Mouse (Mus musculus) embryo, embryonic 10.5 days (tissue): ENCODE data around the gene Sptssa.

ENCODE experiments used
- DNase-seq: peaks from one replicate; pipeline ENCODE4 v3.0.0-alpha.2; 2015; ENCODE audit warnings: low spot score

Gene Sptssa

DNA sequence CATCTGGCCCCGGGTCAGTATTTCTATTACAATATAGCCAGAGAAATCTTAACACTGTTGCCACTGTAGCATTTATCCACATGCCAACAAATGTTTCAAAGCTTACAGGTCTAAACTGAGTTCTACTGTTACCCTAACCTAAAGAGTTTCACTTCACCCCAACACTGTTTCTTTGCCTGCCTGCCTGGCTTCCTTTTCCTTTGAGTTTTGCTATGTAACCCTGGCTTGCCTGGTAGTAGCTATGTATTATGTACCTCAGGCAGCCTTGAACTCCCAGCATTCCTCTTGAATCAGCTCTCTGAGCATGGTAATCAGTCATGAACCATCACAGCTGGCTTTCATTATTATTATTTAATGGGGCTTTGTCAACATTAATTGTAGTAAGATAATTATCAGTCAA, 1.6 kb downstream of the Sptssa start:
- DNase-seq = peak; percentile 31

DNA sequence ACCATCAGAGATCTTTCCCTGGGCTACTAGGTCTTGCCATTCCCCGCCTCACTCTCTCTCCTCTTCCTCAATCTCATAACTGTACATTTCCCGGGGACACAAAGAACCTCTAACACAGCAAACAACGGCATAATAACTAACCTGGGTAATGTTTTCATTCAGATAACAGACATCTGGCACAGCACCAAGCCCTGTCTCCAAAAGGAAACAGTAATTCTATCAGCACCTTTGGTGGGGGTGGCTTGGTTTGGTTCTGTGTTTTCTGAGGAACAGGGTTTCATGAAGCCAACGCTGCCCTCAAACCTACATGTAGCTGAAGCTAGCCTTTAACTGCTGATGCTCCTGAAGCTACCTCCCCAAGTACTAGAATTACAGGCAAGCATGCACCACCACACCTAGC, 2.2 kb downstream of the Sptssa start:
- no peak for DNase-seq

DNA sequence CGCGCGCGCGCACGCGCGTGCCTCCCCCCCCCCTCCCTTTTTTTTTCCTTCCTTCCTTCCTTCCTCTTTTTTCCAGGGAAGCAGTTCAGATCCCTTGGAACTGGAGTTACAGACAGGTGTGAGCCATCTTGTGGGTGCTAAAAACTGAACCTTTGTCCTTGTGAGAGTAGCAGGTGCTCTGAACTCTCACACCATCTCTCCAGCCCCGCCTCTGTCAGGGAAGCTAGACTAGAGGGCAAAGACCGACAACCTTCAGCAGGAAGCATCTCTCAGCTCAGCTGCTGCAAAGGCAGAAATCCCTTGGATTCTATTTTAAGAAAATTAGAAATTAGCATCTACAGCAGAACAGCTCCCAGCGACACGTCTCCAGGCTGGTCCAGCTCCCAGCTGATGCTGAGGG, 4.0 kb downstream of the Sptssa start:
- DNase-seq = no peak

DNA sequence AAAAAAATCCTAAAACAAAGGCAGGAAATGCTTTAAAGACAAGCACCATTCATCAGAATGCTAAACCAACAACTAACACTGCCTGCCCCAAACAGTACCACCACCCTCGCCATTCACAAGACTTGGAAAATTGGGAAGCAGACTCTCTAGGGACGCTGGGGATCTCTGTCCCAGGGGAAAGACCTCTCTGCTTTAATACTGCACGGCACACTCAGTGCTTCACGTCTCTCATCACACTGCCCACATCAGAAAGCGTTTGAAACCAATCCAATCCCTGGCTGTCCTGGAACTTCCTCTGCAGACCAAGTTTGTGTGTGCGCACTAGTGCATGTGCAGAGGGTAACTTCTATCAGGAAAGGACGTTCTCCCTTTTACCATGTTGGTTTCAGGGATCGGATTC, 4.6 kb downstream of the Sptssa start:
- DNase-seq = no peak

DNA sequence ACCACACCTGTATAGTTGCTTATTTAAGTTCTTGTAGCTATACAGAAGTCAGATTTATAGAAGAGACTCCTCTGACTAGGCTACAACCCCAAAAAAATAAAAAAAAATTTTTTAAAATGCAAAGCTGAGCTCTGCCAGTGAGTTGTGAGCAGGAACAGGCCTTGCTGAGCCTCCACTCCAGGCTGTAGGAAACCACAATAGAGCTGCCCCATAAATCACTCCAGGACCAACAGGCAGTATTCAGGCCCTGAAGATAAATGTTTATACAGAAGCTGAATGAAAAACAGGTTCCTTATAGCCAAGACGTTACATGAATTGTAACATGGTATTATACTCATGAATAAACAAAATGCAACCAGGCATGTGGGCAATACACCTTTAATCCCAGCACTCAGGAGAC, 5.2 kb downstream of the Sptssa start:
- peak; percentile 60 for DNase-seq

DNA sequence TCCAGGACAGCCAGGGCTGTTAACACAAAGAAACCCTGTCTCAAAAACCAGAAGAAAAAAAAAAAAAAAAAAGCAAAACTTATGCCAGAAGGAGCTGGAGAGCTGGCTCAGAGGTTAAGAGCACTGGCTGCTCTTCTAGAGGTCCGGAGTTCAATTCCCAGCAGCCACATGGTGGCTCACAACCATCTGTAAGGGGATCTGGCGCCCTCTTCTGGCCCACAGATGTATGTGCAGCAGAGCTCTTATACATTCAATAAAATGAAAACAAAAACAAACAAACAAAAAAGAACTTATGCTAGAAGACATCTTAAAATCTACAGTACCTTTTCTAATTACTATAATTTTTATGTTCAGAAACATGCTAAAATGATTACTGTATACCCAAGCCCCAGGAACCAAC, 11.4 kb downstream of the Sptssa start:
- no peak for DNase-seq

DNA sequence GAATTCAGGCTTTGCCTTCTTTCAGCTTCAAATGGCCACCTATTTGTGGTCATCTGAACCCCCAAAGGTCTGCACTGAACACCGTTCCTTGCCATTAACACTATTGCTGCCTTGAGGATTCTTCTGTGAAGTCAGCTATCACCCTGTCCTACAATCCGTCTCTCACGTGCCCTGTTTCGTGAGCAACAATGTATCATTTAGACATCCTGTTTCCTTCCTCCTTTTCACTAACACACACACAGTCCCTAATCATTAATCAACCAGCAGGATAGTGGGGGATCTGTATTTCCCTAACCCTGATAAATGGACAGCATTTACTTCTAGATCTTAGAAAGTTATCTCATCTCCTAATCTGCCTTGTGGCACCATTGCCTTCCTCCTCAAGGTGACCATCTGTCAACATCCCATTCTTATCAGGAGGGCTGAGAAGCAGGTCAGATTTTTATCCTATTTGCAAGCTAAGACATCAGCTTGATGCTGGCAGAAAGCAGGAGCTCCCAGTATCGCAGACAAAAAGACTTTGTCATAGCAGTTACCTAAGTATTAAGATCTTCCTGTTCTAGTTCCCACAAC, 13.0 kb downstream of the Sptssa start:
- no peak for DNase-seq

DNA sequence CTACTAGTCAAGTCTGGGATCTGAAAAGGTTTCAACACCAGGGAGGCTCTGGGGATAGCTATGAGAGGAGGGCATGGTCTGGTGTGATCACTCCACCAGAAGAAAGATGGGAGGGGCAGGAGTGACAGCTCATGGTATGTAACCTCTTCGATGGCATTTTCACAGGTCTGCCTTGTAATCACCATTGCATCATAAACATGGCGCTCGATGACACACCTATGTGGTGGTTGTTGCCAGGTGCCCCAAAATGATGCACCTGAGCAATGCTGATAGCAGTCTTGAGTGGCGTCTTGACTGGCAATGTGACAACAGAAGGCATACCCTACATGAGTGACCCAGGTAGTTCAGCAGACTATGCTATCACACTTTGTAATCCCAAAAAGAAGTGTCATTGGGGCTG, 15.0 kb downstream of the Sptssa start:
- no peak for DNase-seq

DNA sequence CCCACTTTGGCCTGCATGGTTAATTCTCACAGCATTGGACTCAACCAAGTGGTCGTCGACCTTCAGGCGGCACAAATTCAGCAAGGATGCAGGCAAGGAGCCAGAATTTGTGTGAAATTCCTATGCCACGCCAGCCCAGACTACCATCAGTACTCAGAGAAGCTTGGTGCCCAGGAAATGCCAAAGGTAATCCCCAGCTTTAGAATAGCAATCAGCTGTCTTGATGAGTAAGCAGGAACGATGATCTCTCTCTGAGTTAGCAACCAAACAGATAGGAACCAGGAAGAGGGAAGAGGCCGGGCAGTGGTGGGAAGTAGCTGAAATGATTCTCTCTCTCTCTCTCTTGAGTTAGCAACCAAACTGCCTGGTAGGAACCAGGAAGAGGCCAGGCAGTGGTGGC, 16.1 kb downstream of the Sptssa start:
- DNase-seq = no peak

DNA sequence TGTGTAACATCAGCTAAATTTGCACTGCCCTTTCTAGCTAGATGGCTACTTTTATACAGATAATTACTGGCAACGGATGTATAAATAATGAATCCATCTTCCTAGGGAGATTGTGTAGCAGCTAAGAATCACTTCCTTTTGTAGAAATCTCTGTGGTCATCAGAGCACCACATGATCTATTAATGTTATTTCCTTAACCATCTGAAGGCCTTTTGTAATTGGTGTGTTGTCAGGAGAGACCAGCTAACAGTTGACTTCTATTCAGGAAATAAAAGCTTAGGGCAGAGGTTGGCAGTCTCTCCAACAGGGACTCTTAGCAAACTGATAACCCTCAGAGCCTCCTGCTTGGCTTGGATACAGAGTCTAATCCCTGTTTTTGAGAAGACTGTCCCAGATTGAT, 19.3 kb downstream of the Sptssa start:
- no peak for DNase-seq

DNA sequence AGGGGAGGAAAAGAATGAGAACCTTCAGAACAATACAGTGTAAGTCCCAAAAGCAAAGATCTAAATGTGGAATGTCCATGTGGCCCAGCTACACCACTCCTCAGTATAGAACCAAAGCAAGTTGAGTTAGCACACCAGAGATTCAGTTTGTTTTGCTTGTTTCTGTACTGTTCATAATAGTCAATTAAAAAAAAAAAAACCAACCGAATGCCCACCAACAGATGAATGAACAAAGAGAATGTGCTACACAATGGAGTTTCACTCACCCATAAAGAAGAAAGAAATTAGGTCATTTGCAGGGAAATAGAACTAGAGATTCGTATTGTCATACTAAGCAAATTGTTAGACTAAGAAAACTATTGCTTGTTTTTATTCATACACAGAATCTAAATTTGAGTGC, 24.2 kb downstream of the Sptssa start:
- DNase-seq = no peak

DNA sequence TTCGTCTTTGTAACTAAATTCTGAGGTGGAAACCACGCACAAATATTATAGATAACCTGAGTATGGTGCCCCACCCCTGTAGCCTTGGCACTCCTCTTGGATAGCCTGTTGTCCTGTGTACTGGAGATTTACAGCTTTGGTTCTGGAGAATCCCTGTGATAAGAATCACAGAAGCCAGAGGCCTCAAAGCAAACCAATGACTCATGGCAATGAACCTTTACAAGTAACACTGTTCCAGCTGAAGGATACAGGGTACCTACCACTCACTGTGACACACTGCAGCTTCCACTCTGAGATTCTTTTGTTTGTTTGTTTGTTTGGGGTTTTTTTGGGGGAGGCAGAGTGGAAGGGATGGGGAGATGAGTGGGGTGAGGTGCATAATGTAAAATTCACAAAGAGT, 34.4 kb downstream of the Sptssa start:
- no peak for DNase-seq

DNA sequence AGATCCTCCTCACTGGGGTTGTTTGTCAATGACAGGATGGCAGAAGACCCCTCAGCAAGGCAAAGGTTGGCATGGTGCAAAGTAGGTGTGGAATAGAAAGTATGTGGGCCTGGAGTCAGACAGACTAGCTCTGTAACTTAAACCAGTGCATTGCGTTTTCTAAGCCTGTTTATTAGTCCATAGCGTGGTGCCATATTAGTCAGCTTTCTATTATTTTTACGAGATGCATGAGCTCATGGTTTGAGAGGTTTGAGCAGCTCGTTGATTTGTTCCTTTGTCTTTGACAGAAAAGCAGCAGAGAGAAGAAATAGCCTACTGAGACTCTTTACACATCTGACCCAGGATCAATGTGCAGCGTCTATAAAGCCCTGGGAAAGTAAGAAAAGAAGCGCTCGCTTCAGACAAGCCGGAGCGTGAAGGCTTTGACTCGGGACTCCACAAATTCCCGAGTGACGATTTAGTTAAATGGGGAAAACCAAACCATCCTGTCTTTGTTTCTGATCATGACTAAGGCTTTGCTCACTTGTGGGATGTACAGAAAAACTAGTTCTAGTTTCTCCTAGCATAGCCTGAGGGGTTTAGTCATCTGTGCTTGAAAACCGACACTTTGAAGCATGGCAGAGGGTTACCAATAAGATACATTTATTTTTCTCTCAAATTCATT, 36.2 kb downstream of the Sptssa start:
- DNase-seq = no peak

DNA sequence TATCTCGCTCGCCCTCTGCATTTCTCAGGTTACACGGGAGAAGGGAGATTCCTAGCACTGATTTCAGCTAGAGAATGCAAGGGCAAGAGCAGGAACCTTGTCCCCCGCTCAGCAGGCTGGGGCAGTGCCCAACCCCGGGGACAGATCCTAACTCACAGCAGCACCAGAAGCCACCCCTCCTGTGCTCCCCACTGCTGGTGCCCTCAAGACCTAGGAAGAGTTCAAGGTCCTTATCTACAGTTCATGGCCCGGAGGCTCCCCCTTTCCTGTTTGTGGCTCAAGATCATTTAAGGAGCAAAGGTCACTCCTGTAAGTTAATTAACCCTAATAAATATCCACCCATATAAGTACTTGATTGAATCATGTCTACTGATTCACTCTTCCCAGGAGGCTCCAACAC, 47.4 kb downstream of the Sptssa start:
- no peak for DNase-seq

DNA sequence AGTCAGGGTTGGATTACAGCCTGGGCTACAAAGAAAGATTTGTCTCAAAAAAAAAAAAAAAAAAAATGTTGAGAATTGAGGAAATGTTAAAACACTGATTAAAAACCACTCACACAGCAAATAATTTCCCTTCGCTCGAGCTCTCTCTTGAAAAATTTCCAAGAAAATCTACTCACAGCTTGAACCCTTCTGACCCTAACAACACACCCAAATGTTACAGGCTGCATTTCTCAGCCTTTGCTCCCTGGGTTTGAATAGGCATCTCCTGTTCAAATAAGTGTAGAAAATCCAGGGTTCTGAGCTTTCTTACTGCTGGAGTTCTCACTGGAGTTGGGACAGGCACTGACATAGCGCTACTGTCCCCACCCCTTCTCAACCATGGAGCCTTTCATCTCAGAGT, 51.2 kb downstream of the Sptssa start:
- DNase-seq = no peak

DNA sequence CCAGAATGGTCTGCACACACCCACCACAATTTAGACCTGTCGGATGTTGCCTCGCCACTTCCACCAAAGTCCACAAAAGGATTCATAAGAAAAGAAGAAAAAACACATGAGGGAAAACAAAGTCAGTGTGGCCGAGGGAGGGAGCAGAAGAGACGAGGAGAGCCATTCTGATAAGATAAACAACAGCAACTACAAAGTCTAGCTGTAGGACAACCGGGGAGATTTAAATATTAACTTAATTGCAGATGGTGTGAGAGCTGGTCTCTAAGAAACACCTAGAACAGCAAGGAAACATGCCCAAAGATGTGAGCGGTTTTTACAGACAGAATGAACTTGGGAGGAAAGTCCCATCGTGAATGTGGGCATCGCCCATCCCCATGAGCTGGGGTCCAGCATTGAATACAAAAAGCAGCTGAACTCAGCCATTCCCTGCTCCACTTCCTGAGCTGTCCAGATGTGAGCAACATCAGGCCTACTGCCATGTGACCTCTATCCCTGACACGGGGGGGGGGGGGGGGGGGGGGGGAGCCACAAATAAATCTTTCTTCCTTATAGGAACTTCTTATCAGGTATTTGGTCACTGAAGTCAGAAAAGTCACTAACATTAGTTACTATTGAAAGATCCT, 52.7 kb downstream of the Sptssa start:
- DNase-seq = no peak

DNA sequence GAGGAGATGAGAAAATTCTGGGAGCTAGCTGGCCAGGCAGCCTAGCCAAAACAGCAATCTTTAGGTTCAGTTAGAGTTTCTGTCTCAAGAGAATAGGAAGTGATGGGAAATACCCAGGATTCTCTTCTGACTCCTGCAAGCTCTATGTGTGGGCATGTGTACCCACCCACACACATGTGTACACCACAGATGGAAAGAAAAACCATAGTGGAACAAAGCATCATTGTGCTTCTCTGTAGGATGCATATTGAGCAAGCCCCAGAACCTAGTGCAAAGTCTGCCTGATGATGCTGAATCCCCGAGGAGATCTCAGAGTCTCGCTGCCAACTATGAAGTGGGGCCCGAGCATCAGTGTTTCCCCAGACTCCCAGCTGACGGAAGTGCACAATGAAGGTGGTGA, 55.9 kb downstream of the Sptssa start:
- DNase-seq = no peak

DNA sequence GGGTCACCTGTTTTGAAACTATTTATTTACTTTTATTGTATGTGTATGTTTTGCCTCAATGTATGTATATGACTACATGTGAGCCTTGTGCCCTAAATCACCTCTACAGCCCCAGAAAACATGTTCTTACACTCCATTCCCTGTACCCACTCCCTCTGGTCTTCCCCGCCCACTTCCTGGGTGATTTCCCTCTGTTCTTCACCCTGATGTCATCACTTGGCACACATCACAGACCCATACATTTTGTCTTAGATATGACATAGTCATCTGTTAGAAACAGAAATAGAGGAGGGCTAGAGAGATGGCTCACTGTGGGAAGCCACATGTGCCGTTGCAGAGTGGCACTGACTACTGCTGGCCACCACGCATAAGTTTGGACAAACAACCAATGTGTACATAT, 58.0 kb downstream of the Sptssa start:
- DNase-seq = no peak

DNA sequence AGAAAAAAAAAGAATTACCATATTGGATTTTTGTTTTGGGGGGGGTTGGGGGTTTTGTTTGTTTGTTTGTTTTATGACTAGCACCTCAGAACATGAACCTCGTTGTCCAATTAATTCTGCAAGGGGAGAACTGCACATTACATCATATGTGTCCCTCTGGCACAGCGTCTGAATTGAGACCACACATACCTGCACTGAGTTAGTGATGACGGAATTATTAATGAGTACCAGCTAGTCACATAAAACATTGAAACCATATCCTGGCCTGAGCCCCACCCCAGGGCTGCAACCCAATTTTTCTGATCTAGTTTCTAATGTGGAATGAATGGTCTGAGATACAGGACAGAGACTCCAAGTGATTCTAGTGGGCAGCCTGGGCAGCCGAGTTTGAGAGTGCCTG, 59.7 kb downstream of the Sptssa start:
- DNase-seq = no peak
